Mouse (Mus musculus): ENCODE data around the gene Hsd17b3. TPM values are rescaled to one million over a fixed set of nuclear protein-coding genes. Genes with fewer than 3 reads are reported as not detected.

Gene Hsd17b3
- polyA plus RNA-seq, 1 experiment from 2014 or later, result not detected

DNA sequence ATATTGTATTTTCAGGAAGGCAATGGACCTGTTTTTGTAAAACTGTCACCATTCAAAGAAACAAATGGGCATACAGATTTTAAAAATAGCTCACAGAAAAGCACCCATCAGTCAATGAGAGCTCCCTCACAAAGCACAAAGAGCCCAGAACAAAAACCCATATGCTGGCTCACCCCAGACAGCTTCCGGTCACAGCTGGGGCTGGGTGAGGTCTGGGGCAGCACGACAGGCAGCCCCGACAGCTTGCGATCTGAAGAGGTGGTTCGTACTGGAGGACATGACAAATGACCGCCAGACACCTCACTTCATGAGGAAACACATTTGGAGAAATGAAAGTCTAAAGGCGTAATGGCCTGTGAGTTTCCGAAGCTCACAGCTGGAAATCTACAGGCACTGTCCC is 18.5 kb upstream of the Hsd17b3 start:
- whole genome bisulfite sequencing, result 40% methylated on average over 8 of the region's 8 CpGs
- Histone ChIP-seq H3K4me2 (0 out of 2 replicates have a peak overlapping the region, but pooled peaks have one; percentile 12), H3K4me1 (peaks cover 13% of the 10 kb centered on the region), H3K27ac (replicated peaks) (no peak overlapping the region), H3K4me3 (no peak overlapping the region), H3K9me3 (no peaks in the 10 kb centered on the region), H3K27me3 (replicated peaks) (no peaks in the 10 kb centered on the region), H3K9ac (peak overlapping the region; percentile 45; the same call in 1 of the 2 replicates), H3K36me3 (peaks cover 7% of the 10 kb centered on the region)
- ATAC-seq (ENCODE audit: extremely low read depth, insufficient number of reproducible peaks, low FRiP score, low TSS enrichment), result no peak

DNA sequence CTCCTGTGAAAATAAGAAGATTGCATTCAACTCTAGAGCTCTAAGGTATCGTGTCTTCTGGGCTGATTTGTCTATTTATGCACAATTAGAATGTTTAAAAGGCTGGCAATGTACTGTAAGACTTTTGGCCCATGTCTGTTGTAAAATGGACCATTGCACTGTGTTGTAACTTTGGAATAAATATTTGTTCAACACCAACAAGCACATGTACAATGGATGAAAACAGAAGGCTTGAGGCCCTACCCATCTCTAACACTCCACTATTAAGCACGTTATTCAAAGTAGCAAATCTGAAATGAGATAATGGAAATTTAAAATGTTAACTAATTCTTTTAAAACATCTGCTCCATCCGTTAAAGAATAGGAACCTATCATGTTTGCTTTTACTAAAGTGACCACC is 18.1 kb upstream of the Hsd17b3 start:
- Histone ChIP-seq H3K4me3 (no peak overlapping the region), H3K4me1 (peaks cover 13% of the 10 kb centered on the region), H3K9ac (no peak overlapping the region), H3K36me3 (peaks cover 7% of the 10 kb centered on the region), H3K27me3 (replicated peaks) (no peaks in the 10 kb centered on the region), H3K27ac (replicated peaks) (no peak overlapping the region), H3K9me3 (no peaks in the 10 kb centered on the region), H3K4me2 (no peak overlapping the region)
- no peak for ATAC-seq (ENCODE audit: extremely low read depth, insufficient number of reproducible peaks, low FRiP score, low TSS enrichment)
- 63% methylated on average over 3 of the region's 3 CpGs for WGBS

DNA sequence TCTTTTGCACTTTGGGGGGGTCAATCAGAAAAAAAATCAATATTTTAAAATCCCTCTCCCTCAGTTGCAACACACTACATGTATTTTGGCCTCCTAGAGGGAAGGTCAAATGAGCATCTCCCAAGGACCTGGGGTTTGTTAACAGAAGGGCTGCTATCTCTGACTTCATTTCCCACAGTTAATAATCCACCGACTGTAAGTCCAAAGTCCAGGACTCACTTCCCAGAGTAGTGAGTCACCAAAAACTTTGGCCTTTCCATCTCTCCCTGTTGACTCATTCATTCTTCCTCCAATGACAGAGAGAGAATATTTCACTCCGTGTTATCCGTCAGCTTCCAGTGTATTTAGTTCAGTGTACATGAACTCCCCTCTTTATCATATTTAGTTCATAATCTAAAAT is 16.7 kb upstream of the Hsd17b3 start:
- H3K9ac ChIP-seq, result no peak overlapping the region
- no peaks in the 10 kb centered on the region for H3K27me3 ChIP-seq (replicated peaks)
- H3K4me1 ChIP-seq, result peaks cover 13% of the 10 kb centered on the region
- H3K36me3 ChIP-seq, result peaks cover 7% of the 10 kb centered on the region
- ATAC-seq (ENCODE audit: extremely low read depth, insufficient number of reproducible peaks, low FRiP score, low TSS enrichment), result no peak
- H3K4me2 ChIP-seq, result no peak overlapping the region
- no peak overlapping the region for H3K4me3 ChIP-seq
- H3K9me3 ChIP-seq, result no peaks in the 10 kb centered on the region
- WGBS, result 69% methylated on average over 3 of the region's 3 CpGs
- no peak overlapping the region for H3K27ac ChIP-seq (replicated peaks)

DNA sequence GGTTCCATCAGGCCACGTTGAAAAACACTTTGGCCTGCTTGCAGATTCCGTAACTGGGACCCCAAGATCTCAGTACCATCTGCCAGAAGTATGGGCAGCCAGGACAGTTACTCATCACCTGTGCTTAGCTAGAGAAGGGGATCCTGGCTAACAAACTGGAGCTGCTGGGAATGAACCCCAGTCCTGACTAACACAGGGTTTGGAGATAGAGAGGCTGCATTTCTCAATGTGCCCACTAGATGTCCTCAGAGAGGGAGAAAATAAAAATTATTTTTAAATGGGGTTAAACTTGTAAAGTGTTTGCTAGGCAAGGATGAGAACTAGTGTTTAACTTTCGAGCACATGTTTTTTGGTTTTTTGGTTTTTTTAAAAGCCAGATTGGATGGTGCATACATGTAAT is 11.2 kb upstream of the Hsd17b3 start:
- Histone ChIP-seq H3K4me2 (no peak overlapping the region), H3K36me3 (peaks cover 15% of the 10 kb centered on the region), H3K9ac (no peak overlapping the region), H3K27me3 (replicated peaks) (no peaks in the 10 kb centered on the region), H3K4me3 (no peak overlapping the region), H3K27ac (replicated peaks) (no peak overlapping the region), H3K4me1 (no peaks in the 10 kb centered on the region), H3K9me3 (no peaks in the 10 kb centered on the region)
- ATAC-seq (ENCODE audit: extremely low read depth, insufficient number of reproducible peaks, low FRiP score, low TSS enrichment), result no peak
- WGBS, result 68% methylated on average over 3 of the region's 3 CpGs

DNA sequence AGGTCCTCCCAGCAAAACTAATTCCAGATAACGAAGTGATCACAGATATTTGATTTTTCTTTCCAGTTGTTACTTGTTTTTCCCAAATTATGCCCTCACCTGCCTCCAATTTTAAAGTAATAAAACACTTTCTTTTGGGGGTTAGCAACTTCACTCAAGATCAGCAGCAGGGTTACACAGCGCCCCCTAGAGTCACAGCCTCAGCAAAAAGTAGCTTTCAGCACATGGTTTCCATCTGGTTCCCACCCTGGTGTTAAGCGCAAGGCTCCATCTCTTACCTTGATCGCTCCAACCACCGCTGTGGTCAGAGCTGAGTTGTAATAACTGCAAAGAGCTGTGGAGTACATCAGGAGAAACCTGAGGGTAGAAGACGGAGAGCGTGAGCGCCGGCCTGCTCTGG is 10.0 kb upstream of the Hsd17b3 start:
- Histone ChIP-seq H3K4me3 (no peak overlapping the region), H3K4me2 (no peak overlapping the region), H3K4me1 (no peaks in the 10 kb centered on the region), H3K27me3 (replicated peaks) (no peaks in the 10 kb centered on the region), H3K36me3 (peaks cover 8% of the 10 kb centered on the region), H3K9me3 (no peaks in the 10 kb centered on the region), H3K9ac (no peak overlapping the region), H3K27ac (replicated peaks) (no peak overlapping the region)
- WGBS, result 73% methylated on average over 9 of the region's 9 CpGs
- no peak for ATAC-seq (ENCODE audit: extremely low read depth, insufficient number of reproducible peaks, low FRiP score, low TSS enrichment)

DNA sequence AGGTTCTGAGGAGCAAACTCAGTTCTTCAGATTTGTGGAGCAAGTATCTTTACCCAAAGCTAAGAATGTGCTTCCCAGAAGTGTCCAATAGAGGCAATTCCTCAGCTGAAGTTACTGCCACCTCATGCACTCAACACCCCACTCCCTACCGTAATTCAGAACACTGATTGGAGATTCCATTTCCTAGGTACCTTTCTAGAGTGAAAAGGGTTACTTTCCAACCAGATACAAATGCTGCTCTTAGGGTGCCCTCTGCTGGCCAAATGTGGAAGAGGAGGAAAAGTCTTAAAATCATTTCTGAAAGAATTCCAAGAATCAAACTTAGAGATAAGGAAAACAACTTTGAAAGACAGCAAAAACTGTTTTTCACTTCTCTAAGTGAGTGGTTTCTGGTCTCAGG is 4.3 kb upstream of the Hsd17b3 start:
- WGBS, result 0% methylated on average over 1 of the region's 1 CpGs
- no peaks in the 10 kb centered on the region for H3K9me3 ChIP-seq
- no peak overlapping the region for H3K9ac ChIP-seq
- H3K4me3 ChIP-seq, result no peak overlapping the region
- H3K27me3 ChIP-seq (replicated peaks), result no peaks in the 10 kb centered on the region
- H3K36me3 ChIP-seq, result peaks cover 8% of the 10 kb centered on the region
- no peak overlapping the region for H3K27ac ChIP-seq (replicated peaks)
- peak overlapping the region; percentile 16 for H3K4me2 ChIP-seq
- no peak for ATAC-seq (ENCODE audit: extremely low read depth, insufficient number of reproducible peaks, low FRiP score, low TSS enrichment)
- H3K4me1 ChIP-seq, result peaks cover 4% of the 10 kb centered on the region

DNA sequence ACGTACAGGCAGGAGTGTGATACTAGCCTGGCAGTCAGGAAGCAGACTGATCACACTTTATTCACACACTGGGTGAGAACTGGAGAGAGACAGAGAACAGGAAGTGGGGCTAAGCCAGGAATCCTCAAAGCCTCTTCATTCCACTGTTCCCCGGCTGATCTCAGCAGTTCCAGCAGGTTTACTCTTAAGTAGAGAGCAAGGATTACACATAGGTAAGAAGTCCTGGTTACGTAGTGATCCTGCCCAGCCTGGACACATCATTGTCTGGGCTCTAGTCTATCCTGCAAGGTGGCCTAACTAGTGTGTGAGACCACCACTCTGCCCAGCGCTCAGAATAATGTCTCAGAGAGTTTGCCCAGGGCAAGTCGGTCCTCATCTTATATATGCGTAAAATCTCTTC is 3.7 kb upstream of the Hsd17b3 start:
- Histone ChIP-seq H3K27me3 (replicated peaks) (no peaks in the 10 kb centered on the region), H3K4me2 (no peak overlapping the region), H3K36me3 (peaks cover 8% of the 10 kb centered on the region), H3K9ac (no peak overlapping the region; the same call in 1 of the 2 replicates), H3K27ac (replicated peaks) (no peak overlapping the region), H3K9me3 (no peaks in the 10 kb centered on the region), H3K4me3 (no peak overlapping the region), H3K4me1 (peaks cover 7% of the 10 kb centered on the region)
- WGBS, result 64% methylated on average over 6 of the region's 6 CpGs
- no peak for ATAC-seq (ENCODE audit: extremely low read depth, insufficient number of reproducible peaks, low FRiP score, low TSS enrichment)

DNA sequence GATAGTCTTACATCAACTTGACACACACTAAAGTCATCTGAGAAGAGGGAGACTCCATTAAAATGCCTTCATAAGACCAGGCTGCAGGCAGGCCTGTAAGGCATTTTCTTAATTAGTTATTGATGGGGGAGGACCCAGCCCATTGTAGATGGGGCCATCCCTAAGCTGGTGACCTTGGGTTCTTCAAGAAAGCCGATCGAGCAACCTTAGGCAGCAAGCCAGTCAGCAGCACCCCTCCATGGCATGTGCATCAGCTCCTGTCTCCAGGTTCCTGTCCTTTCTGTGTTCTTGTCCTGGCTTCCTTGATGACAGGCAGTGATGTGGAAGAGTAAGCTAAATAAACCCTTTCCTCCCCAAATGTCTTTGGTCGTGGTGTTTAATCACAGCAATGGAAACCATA is 3.1 kb upstream of the Hsd17b3 start:
- no peak overlapping the region for H3K27ac ChIP-seq (replicated peaks)
- no peak for ATAC-seq (ENCODE audit: extremely low read depth, insufficient number of reproducible peaks, low FRiP score, low TSS enrichment)
- no peak overlapping the region for H3K4me3 ChIP-seq
- H3K9me3 ChIP-seq, result no peaks in the 10 kb centered on the region
- H3K4me1 ChIP-seq, result peaks cover 7% of the 10 kb centered on the region
- no peak overlapping the region for H3K4me2 ChIP-seq
- H3K9ac ChIP-seq, result no peak overlapping the region
- no peaks in the 10 kb centered on the region for H3K27me3 ChIP-seq (replicated peaks)
- 76% methylated on average over 3 of the region's 3 CpGs for WGBS
- peaks cover 4% of the 10 kb centered on the region for H3K36me3 ChIP-seq

DNA sequence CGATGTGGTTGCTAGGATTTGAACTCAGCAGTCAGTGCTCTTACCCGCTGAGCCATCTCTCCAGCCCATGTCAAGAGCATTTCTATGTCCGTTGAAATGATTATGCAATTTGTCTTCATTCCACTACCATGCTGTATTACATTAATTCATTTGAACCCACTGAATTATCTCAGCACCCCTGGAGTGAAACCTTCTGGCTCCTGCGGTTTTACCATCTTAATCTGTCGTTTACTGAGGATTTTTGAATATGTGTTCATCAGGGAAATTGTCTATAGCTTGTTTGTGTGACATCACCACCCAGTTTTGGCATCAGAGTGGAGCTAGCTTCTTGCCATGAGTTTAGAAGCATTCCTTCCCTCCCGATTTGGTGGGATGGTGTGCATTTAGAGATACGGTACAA is 2.0 kb upstream of the Hsd17b3 start:
- peaks cover 7% of the 10 kb centered on the region for H3K4me1 ChIP-seq
- no peak overlapping the region for H3K4me2 ChIP-seq
- no peaks in the 10 kb centered on the region for H3K36me3 ChIP-seq
- no peak overlapping the region for H3K4me3 ChIP-seq
- no peak overlapping the region for H3K27ac ChIP-seq (replicated peaks)
- H3K9ac ChIP-seq, result no peak overlapping the region
- no peaks in the 10 kb centered on the region for H3K9me3 ChIP-seq
- no peaks in the 10 kb centered on the region for H3K27me3 ChIP-seq (replicated peaks)
- no peak for ATAC-seq (ENCODE audit: extremely low read depth, insufficient number of reproducible peaks, low FRiP score, low TSS enrichment)
- 69% methylated on average over 7 of the region's 7 CpGs for WGBS

DNA sequence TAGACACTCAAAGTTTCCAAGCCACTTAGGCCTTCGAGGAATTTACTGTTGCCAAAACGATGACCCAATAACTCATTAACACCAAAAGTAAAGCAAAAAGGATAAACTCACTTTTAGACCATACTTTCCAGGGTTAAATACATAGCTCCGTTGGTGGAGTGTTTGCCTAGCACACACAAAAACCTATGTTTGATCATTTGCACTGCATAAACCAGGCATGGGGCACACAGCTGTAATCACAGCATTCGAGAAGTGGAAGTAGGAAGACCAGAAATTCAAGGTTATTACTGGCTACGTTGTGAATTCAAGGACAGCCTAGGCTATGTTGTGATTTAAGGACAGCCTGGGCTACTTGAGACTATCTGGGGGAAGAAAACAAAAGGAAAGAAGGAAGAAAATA is 1.2 kb upstream of the Hsd17b3 start:
- no peaks in the 10 kb centered on the region for H3K36me3 ChIP-seq
- H3K4me1 ChIP-seq, result peaks cover 7% of the 10 kb centered on the region
- no peak overlapping the region for H3K4me3 ChIP-seq
- H3K27ac ChIP-seq (replicated peaks), result no peak overlapping the region
- no peaks in the 10 kb centered on the region for H3K9me3 ChIP-seq
- H3K9ac ChIP-seq, result no peak overlapping the region
- no peak overlapping the region for H3K4me2 ChIP-seq
- no peaks in the 10 kb centered on the region for H3K27me3 ChIP-seq (replicated peaks)
- WGBS, result 72% methylated on average over 5 of the region's 5 CpGs
- no peak for ATAC-seq (ENCODE audit: extremely low read depth, insufficient number of reproducible peaks, low FRiP score, low TSS enrichment)

DNA sequence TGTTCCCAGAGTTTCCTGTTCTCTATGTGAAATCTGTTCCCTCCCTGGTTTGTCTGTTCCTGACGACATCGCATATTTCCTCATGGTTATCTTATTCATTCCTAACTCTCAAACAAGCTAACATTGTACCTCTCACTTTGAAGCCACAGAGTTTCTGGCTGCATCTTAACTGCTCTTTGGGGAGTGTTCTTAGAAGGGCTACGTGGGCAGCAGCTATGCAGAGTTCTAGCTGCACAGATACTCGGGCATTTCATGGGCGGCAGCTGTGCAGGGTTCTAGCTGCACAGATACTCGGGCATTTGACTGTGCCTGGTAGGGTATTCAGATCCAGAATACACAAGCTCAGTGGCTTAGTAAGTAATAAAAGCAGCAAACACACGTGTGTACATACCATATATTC is 973 bp downstream of the Hsd17b3 start:
- Histone ChIP-seq H3K36me3 (no peaks in the 10 kb centered on the region), H3K4me1 (peaks cover 4% of the 10 kb centered on the region; the same call in 1 of the 2 replicates), H3K9ac (no peak overlapping the region), H3K4me3 (no peak overlapping the region), H3K4me2 (no peak overlapping the region), H3K27ac (replicated peaks) (no peak overlapping the region), H3K27me3 (replicated peaks) (no peaks in the 10 kb centered on the region), H3K9me3 (no peaks in the 10 kb centered on the region)
- 54% methylated on average over 7 of the region's 7 CpGs for WGBS
- ATAC-seq (ENCODE audit: extremely low read depth, insufficient number of reproducible peaks, low FRiP score, low TSS enrichment), result no peak

DNA sequence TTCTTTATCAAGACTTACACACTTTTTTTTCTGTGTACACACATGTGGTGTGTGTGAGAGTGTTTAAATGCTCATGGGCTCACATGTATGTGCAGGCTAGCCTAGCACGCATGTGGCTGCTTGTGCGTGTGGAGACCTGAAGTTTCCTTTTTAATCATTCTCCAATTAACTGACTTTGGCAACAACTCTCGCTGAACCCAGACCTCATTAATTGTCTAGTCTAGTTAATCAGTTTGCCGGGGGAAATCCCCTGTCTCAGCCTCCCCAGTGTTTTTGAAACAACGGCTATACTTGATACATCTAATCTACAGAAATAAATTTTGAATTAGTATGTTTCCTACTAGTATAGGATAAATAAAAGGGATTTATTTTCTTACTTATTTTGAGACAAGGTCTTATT is 3.0 kb downstream of the Hsd17b3 start:
- 85% methylated on average over 5 of the region's 5 CpGs for WGBS
- Histone ChIP-seq H3K9ac (no peak overlapping the region), H3K4me1 (peaks cover 16% of the 10 kb centered on the region), H3K4me2 (no peak overlapping the region), H3K27me3 (replicated peaks) (no peaks in the 10 kb centered on the region), H3K4me3 (no peak overlapping the region), H3K27ac (replicated peaks) (no peak overlapping the region), H3K9me3 (no peaks in the 10 kb centered on the region), H3K36me3 (no peaks in the 10 kb centered on the region)
- no peak for ATAC-seq (ENCODE audit: extremely low read depth, insufficient number of reproducible peaks, low FRiP score, low TSS enrichment)
